Comparison of ENCODE assay signal across 12 mouse cellular contexts in the genomic region with DNA sequence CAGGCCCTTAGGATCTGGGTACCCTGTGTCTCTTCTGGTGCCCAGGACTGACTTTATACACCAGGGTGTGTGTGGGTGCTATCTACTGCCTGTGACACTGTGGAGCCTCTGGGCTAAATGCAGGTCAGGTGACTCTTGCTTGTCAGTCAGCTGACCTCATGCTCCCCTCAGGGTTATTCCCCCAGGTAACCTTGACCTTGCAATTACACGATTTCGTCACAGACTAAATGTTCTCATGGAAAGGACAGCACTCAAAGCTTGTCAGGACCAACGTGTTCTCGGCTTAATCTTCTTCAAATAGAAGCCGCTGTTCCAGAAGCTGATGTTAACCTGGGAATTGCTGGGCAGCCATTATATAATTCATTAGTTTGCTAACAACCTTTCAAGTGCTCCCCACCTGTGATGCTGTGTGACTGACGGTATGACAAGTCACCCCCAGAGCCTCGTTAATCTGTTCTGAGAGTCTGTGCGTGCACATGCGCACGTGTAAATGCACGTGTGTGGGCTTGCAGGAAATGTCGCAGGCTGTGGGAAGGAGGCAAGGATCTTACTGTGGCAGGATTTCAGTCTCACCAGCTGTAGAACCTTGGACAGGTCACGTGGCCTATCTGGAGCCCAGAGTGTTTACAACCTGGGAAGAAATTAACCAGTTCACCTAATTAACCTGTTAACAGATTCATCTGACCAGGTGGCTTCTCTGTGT.
DNase-seq lines count a peak whose midpoint lies in the region; ATAC-seq and TF ChIP-seq lines count a peak whose summit lies in the region.
"Had no signal": no experiment of that assay in that cellular context is flagged by ENCODE, and none has a peak within 500 bp of the region (broad histone marks: within the 10 kb centered on the region; RNA-seq: fewer than 3 reads in every experiment).

No protein-coding gene starts in this region.

- ATAC-seq in kidney, embryonic 15.5 days (replicated peaks; ENCODE audit: low FRiP score): no peak
- ATAC-seq in intestine, postnatal 0 days: peak; percentile 31

- H3K36me3 ChIP-seq in kidney, embryonic 15.5 days: no peaks in the 10 kb centered on the region
- no peaks in the 10 kb centered on the region for H3K36me3 ChIP-seq in intestine, postnatal 0 days (ENCODE audit: control insufficient read depth, insufficient read depth)
- H3K36me3 ChIP-seq: liver, embryonic 15.5 days; neural tube, embryonic 13.5 days had no signal

- no peaks in the 10 kb centered on the region for H3K27me3 ChIP-seq in kidney, embryonic 15.5 days
- no peaks in the 10 kb centered on the region for H3K27me3 ChIP-seq in intestine, postnatal 0 days (replicated peaks; ENCODE audit: control insufficient read depth, insufficient read depth, low read length)
- H3K27me3 ChIP-seq: liver, embryonic 15.5 days; neural tube, embryonic 13.5 days had no signal

- no peak for TF ChIP-seq CTCF in intestine, postnatal 0 days (IDR thresholded peaks at IDR 0.05; ENCODE audit: low read depth)

- no peaks in the 10 kb centered on the region for H3K9me3 ChIP-seq in kidney, embryonic 15.5 days (replicated peaks)
- H3K9me3 ChIP-seq in intestine, postnatal 0 days (ENCODE audit: control insufficient read depth): no peaks in the 10 kb centered on the region
- H3K9me3 ChIP-seq: liver, embryonic 15.5 days; neural tube, embryonic 13.5 days had no signal

- WGBS in kidney, embryonic 15.5 days: 66% methylated on average over 13 of the region's 13 CpGs
- 42% methylated on average over 13 of the region's 13 CpGs for WGBS in intestine, postnatal 0 days

- DNase-seq in kidney, adult 11 months: peak; percentile 70
- DNase-seq in right cerebral cortex, adult 18-20 months: peak; percentile 38
- DNase-seq in right cerebral cortex, postnatal 4 days: no peak
- DNase-seq in urinary bladder, adult 2 months (ENCODE audit: low spot score): no peak
- no peak for DNase-seq in cerebellum, adult 9-10 months
- DNase-seq: cerebellum, adult 11-12 months; gastrocnemius, adult 2 months had no signal

- H3K27ac ChIP-seq in kidney, embryonic 15.5 days: no peak overlapping the region
- no peak overlapping the region for H3K27ac ChIP-seq in intestine, postnatal 0 days (ENCODE audit: low read depth, low read length)
- H3K27ac ChIP-seq: gastrocnemius, adult 2 months; liver, embryonic 15.5 days; neural tube, embryonic 13.5 days had no signal

- H3K9ac ChIP-seq in kidney, embryonic 15.5 days: no peak overlapping the region
- no peak overlapping the region for H3K9ac ChIP-seq in intestine, postnatal 0 days (ENCODE audit: low read depth, low read length)
- H3K9ac ChIP-seq: liver, embryonic 15.5 days; neural tube, embryonic 13.5 days had no signal

- no peaks in the 10 kb centered on the region for H3K4me1 ChIP-seq in kidney, embryonic 15.5 days
- H3K4me1 ChIP-seq in intestine, postnatal 0 days (replicated peaks; ENCODE audit: control insufficient read depth, insufficient read depth, low read length): no peaks in the 10 kb centered on the region
- H3K4me1 ChIP-seq: liver, embryonic 15.5 days had no signal

- no peak overlapping the region for H3K4me2 ChIP-seq in kidney, embryonic 15.5 days
- H3K4me2 ChIP-seq in intestine, postnatal 0 days (replicated peaks; ENCODE audit: low read depth): no peak overlapping the region
- H3K4me2 ChIP-seq: liver, embryonic 15.5 days; neural tube, embryonic 13.5 days had no signal

- H3K4me3 ChIP-seq in kidney, embryonic 15.5 days (replicated peaks): no peak overlapping the region
- H3K4me3 ChIP-seq in intestine, postnatal 0 days (ENCODE audit: low read depth, low read length): no peak overlapping the region
- H3K4me3 ChIP-seq: erythroblast, embryonic 14.5 days; gastrocnemius, adult 2 months; liver, embryonic 15.5 days; neural tube, embryonic 13.5 days had no signal

Comparison
In these comparisons a context has a peak if more than half of its experiments do, and no peak if none do; other contexts are left out.
1. DNase-seq: peak in kidney, adult 11 months (single experiment) and right cerebral cortex, adult 18-20 months (single experiment); none in right cerebral cortex, postnatal 4 days (single experiment), urinary bladder, adult 2 months (single experiment) and cerebellum, adult 9-10 months (single experiment).